10 mouse cellular contexts compared by ENCODE assay signal in the genomic region with DNA sequence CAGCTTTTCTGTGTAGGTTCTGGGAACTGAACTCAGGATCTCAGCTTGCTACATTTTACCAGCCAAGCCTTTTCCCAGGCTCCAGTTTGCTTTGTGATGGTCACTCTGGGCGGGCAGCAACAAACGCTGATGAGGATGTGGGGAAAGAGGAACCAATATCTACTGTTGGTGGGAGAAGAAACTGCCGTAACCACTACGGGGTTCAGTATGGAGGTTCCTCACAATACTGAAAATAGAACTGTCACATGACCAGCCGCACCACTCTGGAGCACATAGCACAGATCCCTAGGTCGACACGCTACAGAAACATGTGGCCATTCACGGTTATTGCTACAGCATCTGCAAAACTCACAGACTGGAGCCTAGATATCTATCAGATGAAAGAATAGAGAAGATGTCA. TPM values are rescaled to one million over a fixed set of nuclear protein-coding genes. Genes with fewer than 3 reads are reported as not detected.
A peak's percentile ranks its signal among the peaks of the same experiment; 100 is the strongest.
DNase-seq lines count a peak whose midpoint lies in the region; ATAC-seq lines count a peak whose summit lies in the region.
"Had no signal": no experiment of that assay in that cellular context is flagged by ENCODE, and none has a peak within 500 bp of the region (broad histone marks: within the 10 kb centered on the region; RNA-seq: fewer than 3 reads in every experiment).

No protein-coding gene starts in this region.

- H3K9ac ChIP-seq in forebrain, embryonic 16.5 days (replicated peaks; ENCODE audit: low read depth, low read length), result no peak overlapping the region
- no peak overlapping the region for H3K9ac ChIP-seq in midbrain, embryonic 14.5 days (replicated peaks; ENCODE audit: low read length)

- H3K4me3 ChIP-seq in forebrain, embryonic 16.5 days (replicated peaks; ENCODE audit: low read length), result no peak overlapping the region
- no peak overlapping the region for H3K4me3 ChIP-seq in forebrain, embryonic 10.5 days
- no peak overlapping the region for H3K4me3 ChIP-seq in midbrain, embryonic 14.5 days (replicated peaks; ENCODE audit: low read depth, low read length)
- H3K4me3 ChIP-seq: heart, adult 2 months had no signal

- peak overlapping the region; percentile 60 for H3K27ac ChIP-seq in forebrain, embryonic 16.5 days (ENCODE audit: low read length)
- H3K27ac ChIP-seq in forebrain, embryonic 10.5 days, result no peak overlapping the region
- no peak overlapping the region for H3K27ac ChIP-seq in midbrain, embryonic 14.5 days (replicated peaks; ENCODE audit: low read depth, low read length)
- H3K27ac ChIP-seq: heart, adult 2 months had no signal

- H3K36me3 ChIP-seq in forebrain, embryonic 16.5 days (ENCODE audit: control insufficient read depth, insufficient read depth), result no peaks in the 10 kb centered on the region
- H3K36me3 ChIP-seq in forebrain, embryonic 10.5 days (replicated peaks), result no peaks in the 10 kb centered on the region
- H3K36me3 ChIP-seq in midbrain, embryonic 14.5 days (ENCODE audit: control insufficient read depth, insufficient read depth, low read length), result no peaks in the 10 kb centered on the region

- no peaks in the 10 kb centered on the region for H3K9me3 ChIP-seq in forebrain, embryonic 16.5 days (ENCODE audit: control insufficient read depth, low read length)
- no peaks in the 10 kb centered on the region for H3K9me3 ChIP-seq in forebrain, embryonic 10.5 days
- H3K9me3 ChIP-seq in midbrain, embryonic 14.5 days (ENCODE audit: control insufficient read depth, low read length), result no peaks in the 10 kb centered on the region

- no peaks in the 10 kb centered on the region for H3K27me3 ChIP-seq in forebrain, embryonic 16.5 days (replicated peaks; ENCODE audit: control insufficient read depth, insufficient read depth, low read length)
- H3K27me3 ChIP-seq in forebrain, embryonic 10.5 days (ENCODE audit: poor library complexity, severe bottlenecking), result peaks cover 17% of the 10 kb centered on the region; the same call in 1 of the 2 replicates
- H3K27me3 ChIP-seq in midbrain, embryonic 14.5 days (ENCODE audit: control insufficient read depth, insufficient read depth, low read length), result no peaks in the 10 kb centered on the region

- no peak for DNase-seq in forebrain, embryonic 10.5 days (ENCODE audit: extremely low spot score, low spot score)
- peak; percentile 38 to 47 for DNase-seq in right cerebral cortex, postnatal 10 days (ENCODE audit: low spot score in 2 of 2)
- DNase-seq in right cerebral cortex, adult 18-20 months, result no peak
- no peak for DNase-seq in cerebellum, adult 9-10 months
- DNase-seq in midbrain, embryonic 14.5 days, result no peak
- DNase-seq: kidney, adult 11 months had no signal

- no peak overlapping the region for H3K4me2 ChIP-seq in forebrain, embryonic 16.5 days (ENCODE audit: low read length)
- H3K4me2 ChIP-seq in midbrain, embryonic 14.5 days (ENCODE audit: low read length), result no peak overlapping the region

- H3K4me1 ChIP-seq in forebrain, embryonic 16.5 days (replicated peaks; ENCODE audit: control insufficient read depth, insufficient read depth, low read length), result peaks cover 9% of the 10 kb centered on the region
- H3K4me1 ChIP-seq in forebrain, embryonic 10.5 days, result peaks cover 19% of the 10 kb centered on the region
- H3K4me1 ChIP-seq in midbrain, embryonic 14.5 days (ENCODE audit: control insufficient read depth, insufficient read depth, low read length), result peaks cover 8% of the 10 kb centered on the region

- WGBS in forebrain, embryonic 16.5 days, result 89% methylated on average over 8 of the region's 8 CpGs
- 98% methylated on average over 8 of the region's 8 CpGs for WGBS in forebrain, embryonic 10.5 days
- 95% methylated on average over 8 of the region's 8 CpGs for WGBS in midbrain, embryonic 14.5 days

- ATAC-seq in forebrain, embryonic 16.5 days, result 0 out of 2 replicates have a peak, but pooled peaks have one; percentile 34
- peak; percentile 65 for ATAC-seq in megakaryocyte progenitor cell, adult 5-6 weeks (replicated peaks; ENCODE audit: poor library complexity)
- no peak for ATAC-seq in cerebellum, adult (ENCODE audit: insufficient number of reproducible peaks, low FRiP score, low TSS enrichment)
- ATAC-seq in midbrain, embryonic 14.5 days (ENCODE audit: low FRiP score, low TSS enrichment), result no peak

RNA-seq across cellular contexts. Expression of a gene that starts 57.2 kb away (rescaled TPM):
- 127 and 130 TPM in 2 replicates for polyA plus RNA-seq in forebrain, embryonic 16.5 days (2015; fragmentation: Nextera tagmentation; extraction: Ambion mirVana)
- polyA plus RNA-seq in forebrain, embryonic 10.5 days (2016; fragmentation: Nextera tagmentation; extraction: Ambion mirVana), result 93.1 and 103 TPM in 2 replicates
- total RNA-seq in megakaryocyte progenitor cell, adult 5-6 weeks (2015), result 48.7 and 49.4 TPM in 2 replicates
- 11.7 and 21.0 TPM in 2 replicates for total RNA-seq in megakaryocyte progenitor cell, adult 5-6 weeks (2017)
- 115 and 120 TPM in 2 replicates for polyA plus RNA-seq in midbrain, embryonic 14.5 days (2014; fragmentation: Nextera tagmentation; extraction: Ambion mirVana)

Comparison
In these comparisons a context has a peak if more than half of its experiments do, and no peak if none do; other contexts are left out.
1. DNase-seq: peak in right cerebral cortex, postnatal 10 days (2 of 2); none in forebrain, embryonic 10.5 days (single experiment), right cerebral cortex, adult 18-20 months (single experiment), cerebellum, adult 9-10 months (single experiment) and midbrain, embryonic 14.5 days (single experiment).
2. ATAC-seq: peak in forebrain, embryonic 16.5 days (single experiment) and megakaryocyte progenitor cell, adult 5-6 weeks (single experiment); none in cerebellum, adult (single experiment) and midbrain, embryonic 14.5 days (single experiment).